Mouse (Mus musculus): Measurements from ENCODE around the gene Retreg2. TPM values are rescaled to one million over a fixed set of nuclear protein-coding genes. Genes with fewer than 3 reads are reported as not detected.

Gene Retreg2
- total RNA-seq, 2 experiments from 2014 or later = 151 to 153 TPM

Other genes starting within 250 kb of the Retreg2 start
- not detected for gene Cryba2, start 249.6 kb upstream of the Retreg2 start, total RNA-seq (2021)
- 1 to 10 TPM; 1.6 to 2.1 TPM for gene Cfap65, start 207.2 kb upstream of the Retreg2 start, total RNA-seq (2021)
- gene Ihh, start 191.1 kb upstream of the Retreg2 start, total RNA-seq (2021) = under 1 TPM; 0.45 to 0.47 TPM
- 1 to 10 TPM; 1.9 to 2.7 TPM for gene Nhej1, start 17.6 kb upstream of the Retreg2 start, total RNA-seq (2021)
- gene Slc23a3, start 8.9 kb upstream of the Retreg2 start, total RNA-seq (2021) = under 1 TPM in 1 of 2 experiments, not detected in 1; 0.21 TPM
- 10 to 100 TPM; 31.7 to 33.4 TPM for gene Cnppd1, start 67 bp upstream of the Retreg2 start, total RNA-seq (2021)
- 10 to 100 TPM; 20.2 to 21.3 TPM for gene Zfand2b, start 25.9 kb downstream of the Retreg2 start, total RNA-seq (2021)
- gene Abcb6, start 37.6 kb downstream of the Retreg2 start, total RNA-seq (2021) = 10 to 100 TPM; 45.6 to 47.0 TPM
- 10 to 100 TPM; 18.2 to 19.3 TPM for gene Ankzf1, start 49.4 kb downstream of the Retreg2 start, total RNA-seq (2021)
- 100 to 1,000 TPM; 111 to 119 TPM for gene Atg9a, start 49.4 kb downstream of the Retreg2 start, total RNA-seq (2021)
- gene Glb1l, start 68.0 kb downstream of the Retreg2 start, total RNA-seq (2021) = 10 to 100 TPM; 18.3 to 22.1 TPM
- gene Stk16, start 68.1 kb downstream of the Retreg2 start, total RNA-seq (2021) = 10 to 100 TPM; 94.4 to 95.0 TPM
- 100 to 1,000 TPM; 456 to 464 TPM for gene Tuba4a, start 77.1 kb downstream of the Retreg2 start, total RNA-seq (2021)
- not detected for gene A630095N17Rik, start 89.3 kb downstream of the Retreg2 start, total RNA-seq (2021)
- gene Dnajb2, start 93.6 kb downstream of the Retreg2 start, total RNA-seq (2021) = 10 to 100 TPM; 64.1 to 69.0 TPM
- 100 to 1,000 TPM; 257 to 262 TPM for gene Ptprn, start 121.7 kb downstream of the Retreg2 start, total RNA-seq (2021)
- 10 to 100 TPM; 72.5 to 81.7 TPM for gene Resp18, start 135.6 kb downstream of the Retreg2 start, total RNA-seq (2021)
- 10 to 100 TPM; 60.6 to 67.1 TPM for gene Dnpep, start 175.2 kb downstream of the Retreg2 start, total RNA-seq (2021)
- gene Des, start 217.6 kb downstream of the Retreg2 start, total RNA-seq (2021) = 1 to 10 TPM; 1.5 TPM
- gene Speg, start 232.5 kb downstream of the Retreg2 start, total RNA-seq (2021) = 100 to 1,000 TPM; 182 to 186 TPM

Measured in left cerebral cortex, postnatal 10 days (tissue).